Mouse (Mus musculus): ENCODE results near the gene Echs1. TPM values are rescaled to one million over a fixed set of nuclear protein-coding genes. Genes with fewer than 3 reads are reported as not detected.

The Echs1 gene
- 136 and 137 TPM in 2 replicates for polyA plus RNA-seq (2016; fragmentation: Nextera tagmentation; extraction: Ambion mirVana)

DNA sequence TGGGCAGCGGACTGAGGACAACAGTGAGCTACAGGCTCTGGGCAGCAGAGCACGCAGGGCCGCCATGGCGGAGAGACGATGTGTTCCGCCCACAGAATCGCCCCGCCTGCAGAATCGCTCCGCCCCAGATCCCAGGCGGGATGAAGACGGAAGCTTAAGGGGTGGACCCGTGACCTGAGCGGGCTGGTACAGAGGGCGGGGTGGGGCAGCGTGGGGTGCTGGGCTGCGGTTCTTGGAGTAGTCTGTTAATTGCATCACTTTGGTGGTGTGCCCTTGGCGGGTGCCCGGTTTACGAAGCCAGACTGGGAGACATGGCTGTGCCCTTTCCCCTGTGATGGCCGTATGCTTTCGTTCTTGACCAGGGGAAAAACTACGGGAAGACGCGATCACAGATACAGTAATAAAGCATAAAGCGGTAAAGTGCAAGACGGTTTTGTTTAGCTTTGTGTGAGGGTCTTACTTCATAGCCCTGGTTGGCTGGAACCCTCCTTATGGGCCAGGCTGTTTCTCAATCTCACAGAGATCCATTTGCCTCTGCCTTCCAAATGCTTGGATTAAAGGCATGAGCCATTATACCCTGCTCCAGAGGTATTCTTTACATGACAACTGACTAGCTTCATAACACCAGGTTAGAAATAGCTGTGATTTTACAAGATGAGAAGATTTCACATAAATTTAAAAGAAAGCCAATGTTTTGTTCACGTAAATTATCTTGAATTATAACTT, at the start of gene Echs1:
Gene Echs1, minus strand, starts transcription at position 148 of the 726 bp plus-strand sequence.
- ATAC-seq (ENCODE audit: low FRiP score) = peak; percentile 96
- Histone ChIP-seq H3K9ac (peak within 1 kb of the TSS; percentile 84), H3K36me3 (replicated peaks) (peaks cover 15% of the 10 kb centered on the region), H3K9me3 (no peaks in the 10 kb centered on the region), H3K4me3 (replicated peaks) (peak within 1 kb of the TSS; percentile 78), H3K4me2 (peak within 1 kb of the TSS; percentile 85), H3K27me3 (no peaks in the 10 kb centered on the region), H3K4me1 (peaks cover 4% of the 10 kb centered on the region; the same call in 1 of the 2 replicates), H3K27ac (peak within 1 kb of the TSS; percentile 65)
- 5% methylated on average over 28 of the region's 28 CpGs for WGBS

DNA sequence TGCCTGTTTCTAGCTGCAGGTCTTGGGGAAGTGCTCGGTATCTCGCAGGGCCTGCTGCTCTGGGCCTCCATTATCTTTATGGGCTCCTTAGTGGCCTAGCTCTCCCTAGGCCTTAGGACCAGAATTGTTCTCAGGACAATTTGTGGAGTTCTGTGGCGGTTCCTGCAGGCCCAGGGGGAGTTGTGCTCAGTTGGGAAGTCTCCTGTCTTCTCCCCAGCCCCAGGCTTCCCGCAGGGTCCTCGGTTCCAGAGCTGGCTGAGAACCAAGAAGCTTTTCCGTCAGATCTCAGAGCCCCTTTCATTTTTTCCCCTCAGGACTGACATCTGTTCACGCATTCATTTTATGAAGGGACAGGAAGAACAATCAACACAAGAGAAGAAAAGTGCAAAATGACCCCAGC, 48.4 kb upstream of the Echs1 start, which contains the start of gene Olfr522:
Gene Olfr522, minus strand, starts transcription at position 101 of the 400 bp plus-strand sequence.
- WGBS = 78% methylated on average over 7 of the region's 7 CpGs
- H3K9ac ChIP-seq = no peak within 1 kb of the TSS
- no peak within 1 kb of the TSS for H3K4me2 ChIP-seq
- no peaks in the 10 kb centered on the region for H3K4me1 ChIP-seq
- H3K9me3 ChIP-seq = no peaks in the 10 kb centered on the region
- no peaks in the 10 kb centered on the region for H3K27me3 ChIP-seq
- no peaks in the 10 kb centered on the region for H3K36me3 ChIP-seq (replicated peaks)
- H3K27ac ChIP-seq = no peak within 1 kb of the TSS
- H3K4me3 ChIP-seq (replicated peaks) = no peak within 1 kb of the TSS
- ATAC-seq (ENCODE audit: low FRiP score) = no peak

DNA sequence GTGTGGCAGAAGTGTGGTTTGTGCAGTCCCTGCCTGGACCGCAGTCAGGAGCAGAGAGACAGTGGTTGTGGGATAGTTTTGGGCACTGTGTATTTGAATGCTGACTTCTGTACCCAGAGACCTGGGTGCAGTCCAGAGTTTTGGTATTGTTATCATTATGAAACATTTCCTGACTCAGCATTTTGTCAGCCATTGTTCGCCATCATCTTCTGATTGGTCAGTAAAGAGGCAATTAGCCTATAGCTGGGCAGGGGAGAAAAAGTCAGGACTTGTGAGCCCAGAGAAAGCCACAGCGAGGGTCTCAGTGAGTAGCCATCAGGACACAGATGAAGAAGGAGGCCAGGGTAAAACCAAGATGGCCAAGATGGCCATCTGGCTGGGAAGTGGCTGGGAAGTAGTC, 44.1 kb upstream of the Echs1 start:
- no peaks in the 10 kb centered on the region for H3K36me3 ChIP-seq (replicated peaks)
- no peak overlapping the region for H3K9ac ChIP-seq
- peaks cover 19% of the 10 kb centered on the region; the same call in 1 of the 2 replicates for H3K27me3 ChIP-seq
- no peak for ATAC-seq (ENCODE audit: low FRiP score)
- H3K9me3 ChIP-seq = no peaks in the 10 kb centered on the region
- H3K4me3 ChIP-seq (replicated peaks) = no peak overlapping the region
- 86% methylated on average over 3 of the region's 3 CpGs for WGBS
- no peak overlapping the region for H3K4me2 ChIP-seq
- no peaks in the 10 kb centered on the region for H3K4me1 ChIP-seq
- no peak overlapping the region for H3K27ac ChIP-seq

DNA sequence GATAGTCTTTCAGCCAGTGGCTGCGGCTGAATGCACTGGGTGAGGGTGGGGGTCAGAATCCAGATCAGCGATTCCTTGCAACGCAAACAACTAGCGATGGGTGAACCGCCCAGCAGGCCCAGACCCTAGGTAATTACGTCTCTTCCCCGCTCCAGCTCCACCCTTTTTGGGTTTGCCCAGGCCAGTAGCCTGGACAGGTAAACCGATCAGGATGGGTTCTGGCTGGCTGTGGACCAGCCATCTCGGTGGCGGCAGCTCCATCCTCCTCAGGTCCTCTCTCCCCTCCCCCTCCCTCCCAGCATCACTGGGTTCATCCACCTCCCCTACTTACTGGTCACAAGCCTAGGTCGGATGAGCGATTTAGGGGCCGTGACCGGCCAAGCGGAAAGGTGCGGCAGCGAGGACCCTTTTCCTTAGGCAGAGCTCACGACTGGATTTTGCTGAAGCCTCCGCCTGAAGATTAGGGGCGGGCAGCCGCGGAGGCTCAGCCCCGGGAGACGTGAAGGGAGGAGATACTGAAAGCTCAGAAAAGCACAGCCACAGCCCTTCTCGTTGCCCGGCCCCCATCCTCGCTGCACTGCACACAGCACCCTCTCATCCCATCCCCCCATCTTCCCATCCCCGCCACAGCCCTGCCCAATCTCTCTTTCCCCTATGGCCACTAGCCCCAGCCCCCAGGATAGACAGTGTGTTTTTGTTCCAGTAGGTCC, 38.1 kb upstream of the Echs1 start, which contains the start of gene Sprn:
Gene Sprn, minus strand, starts transcription at position 660 of the 710 bp plus-strand sequence.
- peak within 1 kb of the TSS; percentile 53 for H3K9ac ChIP-seq
- peak within 1 kb of the TSS; percentile 37 for H3K4me3 ChIP-seq (replicated peaks)
- peak within 1 kb of the TSS; percentile 55 for H3K4me2 ChIP-seq
- H3K27ac ChIP-seq = no peak within 1 kb of the TSS
- H3K36me3 ChIP-seq (replicated peaks) = 0 out of 2 replicates have a peak, but pooled peaks cover 4% of the 10 kb centered on the region
- 4% methylated on average over 28 of the region's 28 CpGs for whole genome bisulfite sequencing
- H3K4me1 ChIP-seq = peaks cover 20% of the 10 kb centered on the region
- no peaks in the 10 kb centered on the region for H3K9me3 ChIP-seq
- H3K27me3 ChIP-seq = peaks cover 53% of the 10 kb centered on the region
- ATAC-seq (ENCODE audit: low FRiP score) = peak; percentile 61

DNA sequence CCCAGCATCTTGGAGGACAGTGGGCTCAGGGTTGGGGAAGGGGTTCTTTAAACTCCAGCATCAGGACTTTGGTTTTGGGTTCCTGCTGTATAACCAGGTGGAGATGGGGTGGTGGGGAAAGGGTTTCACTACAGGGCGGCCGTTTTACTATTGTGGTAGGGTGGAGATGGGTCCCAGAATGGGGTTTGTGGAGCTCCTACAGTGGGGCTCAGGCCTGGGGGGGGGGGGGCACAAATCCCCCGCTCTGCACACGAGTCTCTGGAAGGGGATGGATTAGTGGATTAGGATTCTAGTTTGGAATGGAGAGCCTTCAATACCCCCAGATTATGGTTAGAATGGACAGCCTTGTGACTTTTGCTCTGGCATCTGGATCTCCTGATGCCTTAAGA, 37.5 kb upstream of the Echs1 start:
- WGBS = 20% methylated on average over 4 of the region's 4 CpGs
- H3K4me3 ChIP-seq (replicated peaks) = peak overlapping the region; percentile 37; the same call in 1 of the 2 replicates
- peaks cover 50% of the 10 kb centered on the region for H3K27me3 ChIP-seq
- peak overlapping the region; percentile 26; the same call in 1 of the 2 replicates for H3K9ac ChIP-seq
- 0 out of 2 replicates have a peak, but pooled peaks cover 4% of the 10 kb centered on the region for H3K36me3 ChIP-seq (replicated peaks)
- no peak overlapping the region for H3K27ac ChIP-seq
- ATAC-seq (ENCODE audit: low FRiP score) = peak; percentile 42; the same call in 1 of the 2 replicates
- H3K4me2 ChIP-seq = peak overlapping the region; percentile 55
- H3K9me3 ChIP-seq = no peaks in the 10 kb centered on the region
- peaks cover 20% of the 10 kb centered on the region for H3K4me1 ChIP-seq

DNA sequence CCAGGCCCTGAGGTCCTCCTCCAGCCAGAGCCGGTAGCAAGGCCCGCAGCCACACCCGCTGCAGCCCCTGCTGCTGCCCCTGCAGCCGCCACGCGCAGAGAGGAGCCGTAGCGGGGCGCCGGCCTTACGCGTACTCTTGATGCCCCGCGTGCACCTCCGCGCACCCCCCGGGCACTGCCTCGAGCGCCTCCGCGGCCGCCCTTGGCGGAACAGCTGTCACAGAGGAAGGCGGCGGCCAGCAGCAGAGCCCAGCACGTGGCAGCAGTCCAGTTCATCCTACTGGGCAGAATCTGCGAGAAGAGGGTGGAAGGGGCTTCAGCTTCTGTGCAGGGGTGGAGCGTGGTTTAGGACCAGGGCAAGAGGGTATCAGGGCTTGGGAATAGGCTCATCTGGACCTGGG, 37.1 kb upstream of the Echs1 start:
- H3K27ac ChIP-seq = no peak overlapping the region
- peak overlapping the region; percentile 26; the same call in 1 of the 2 replicates for H3K9ac ChIP-seq
- no peaks in the 10 kb centered on the region for H3K9me3 ChIP-seq
- peak overlapping the region; percentile 25; the same call in 1 of the 2 replicates for H3K4me3 ChIP-seq (replicated peaks)
- H3K27me3 ChIP-seq = peaks cover 47% of the 10 kb centered on the region
- WGBS = 8% methylated on average over 28 of the region's 28 CpGs
- peaks cover 20% of the 10 kb centered on the region for H3K4me1 ChIP-seq
- H3K4me2 ChIP-seq = peak overlapping the region; percentile 55
- 0 out of 2 replicates have a peak, but pooled peaks cover 4% of the 10 kb centered on the region for H3K36me3 ChIP-seq (replicated peaks)
- ATAC-seq (ENCODE audit: low FRiP score) = peak; percentile 9; the same call in 1 of the 2 replicates

- Histone ChIP-seq H3K4me1 (no peaks in the 10 kb centered on the region), H3K27me3 (no peaks in the 10 kb centered on the region), H3K4me3 (replicated peaks) (no peak overlapping the region), H3K9ac (no peak overlapping the region), H3K4me2 (no peak overlapping the region), H3K9me3 (no peaks in the 10 kb centered on the region), H3K27ac (no peak overlapping the region), H3K36me3 (replicated peaks) (no peaks in the 10 kb centered on the region; the same call in none of the 2 replicates)
- ATAC-seq (ENCODE audit: low FRiP score) = no peak
- 84% methylated on average over 4 of the region's 4 CpGs for WGBS
Measured at GRCm38 (mm10) chr7:140144550-140144949, 28.3 kb upstream of the Echs1 start.

- ATAC-seq (ENCODE audit: low FRiP score) = no peak; the same call in 1 of the 2 replicates
- Histone ChIP-seq H3K4me3 (replicated peaks) (no peak overlapping the region), H3K27me3 (no peaks in the 10 kb centered on the region), H3K27ac (no peak overlapping the region), H3K4me2 (no peak overlapping the region), H3K36me3 (replicated peaks) (no peaks in the 10 kb centered on the region; the same call in 1 of the 2 replicates), H3K4me1 (peaks cover 7% of the 10 kb centered on the region), H3K9ac (no peak overlapping the region), H3K9me3 (no peaks in the 10 kb centered on the region)
- WGBS = 5% methylated on average over 14 of the region's 14 CpGs
Measured at GRCm38 (mm10) chr7:140141350-140141749, 25.1 kb upstream of the Echs1 start.

DNA sequence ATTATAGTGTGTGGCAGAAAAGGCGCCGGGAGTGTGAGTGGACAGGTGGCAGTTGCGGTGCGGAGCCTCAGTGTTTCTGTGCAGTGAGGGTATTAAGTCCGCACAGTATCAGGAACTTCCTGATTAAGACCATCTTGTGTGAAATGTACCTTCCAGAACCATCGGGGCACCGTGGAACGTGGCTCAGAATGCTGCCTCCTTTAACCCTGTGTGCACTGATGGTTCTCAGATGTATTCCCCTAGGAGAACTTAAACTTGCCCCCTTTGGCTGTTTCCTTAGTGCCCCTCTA, 21.7 kb upstream of the Echs1 start:
- Histone ChIP-seq H3K27ac (0 out of 2 replicates have a peak overlapping the region, but pooled peaks have one; percentile 63), H3K4me1 (peaks cover 7% of the 10 kb centered on the region)
- WGBS = 2% methylated on average over 8 of the region's 8 CpGs

GRCm38 (mm10) chr7:140137135-140138020, 21.1 kb upstream of the Echs1 start, which contains the start of gene Mtg1:
TSS of gene Mtg1 (plus strand) at chr7:140137564.
- 2% methylated on average over 39 of the region's 39 CpGs for WGBS
- Histone ChIP-seq H3K9me3 (no peaks in the 10 kb centered on the region), H3K36me3 (replicated peaks) (no peaks in the 10 kb centered on the region), H3K27ac (peak within 1 kb of the TSS; percentile 63), H3K9ac (peak within 1 kb of the TSS; percentile 84), H3K4me2 (peak within 1 kb of the TSS; percentile 89), H3K4me3 (replicated peaks) (peak within 1 kb of the TSS; percentile 68), H3K4me1 (peaks cover 7% of the 10 kb centered on the region), H3K27me3 (no peaks in the 10 kb centered on the region)
- peak; percentile 98 for ATAC-seq (ENCODE audit: low FRiP score)

More for the DNA sequence above, 21.7 kb upstream of the Echs1 start:
- no peaks in the 10 kb centered on the region for H3K9me3 ChIP-seq
- peak overlapping the region; percentile 89 for H3K4me2 ChIP-seq
- no peaks in the 10 kb centered on the region for H3K27me3 ChIP-seq
- H3K9ac ChIP-seq = peak overlapping the region; percentile 84
- H3K36me3 ChIP-seq (replicated peaks) = no peaks in the 10 kb centered on the region
- no peak for ATAC-seq (ENCODE audit: low FRiP score)
- H3K4me3 ChIP-seq (replicated peaks) = peak overlapping the region; percentile 68

DNA sequence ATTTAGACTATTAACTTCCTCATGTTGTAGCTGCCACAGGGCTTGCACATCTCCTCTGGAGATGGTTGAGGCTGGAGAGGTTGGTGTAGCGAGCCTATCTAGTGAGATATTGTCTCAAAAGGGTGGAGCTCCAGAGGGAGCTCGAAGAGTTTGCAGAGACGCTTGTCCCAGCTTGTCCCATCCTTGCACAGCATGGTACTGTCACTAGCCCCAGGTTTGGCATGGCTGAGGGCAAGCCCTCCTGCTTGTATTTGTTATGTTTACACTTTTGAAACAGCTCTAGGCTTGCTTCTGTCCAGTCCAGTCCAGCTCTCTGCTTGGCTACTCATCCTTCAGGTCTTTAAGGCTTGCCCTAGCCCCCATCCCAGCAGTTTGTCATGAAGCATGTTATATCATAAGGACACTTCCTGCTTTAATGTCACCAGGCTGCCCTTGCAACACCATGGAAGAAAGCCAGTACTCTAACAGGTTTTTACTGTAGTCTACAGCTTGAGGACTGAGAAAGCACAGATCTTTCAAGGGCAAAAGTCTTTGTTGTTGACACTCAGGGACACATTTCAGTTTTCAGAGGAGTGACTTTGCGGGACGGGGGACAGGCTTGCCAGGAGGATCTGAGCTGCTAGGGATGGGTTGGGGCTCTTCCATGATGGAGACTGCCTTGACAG, 19.0 kb upstream of the Echs1 start:
- no peak overlapping the region for H3K27ac ChIP-seq
- H3K4me1 ChIP-seq = peaks cover 7% of the 10 kb centered on the region
- 94% methylated on average over 5 of the region's 5 CpGs for WGBS
- no peak for ATAC-seq (ENCODE audit: low FRiP score)
- no peak overlapping the region for H3K9ac ChIP-seq
- H3K4me3 ChIP-seq (replicated peaks) = no peak overlapping the region
- H3K9me3 ChIP-seq = no peaks in the 10 kb centered on the region
- H3K4me2 ChIP-seq = no peak overlapping the region
- no peaks in the 10 kb centered on the region for H3K27me3 ChIP-seq
- H3K36me3 ChIP-seq (replicated peaks) = peaks cover under 1% of the 10 kb centered on the region; the same call in 1 of the 2 replicates

Measured in forebrain, embryonic 12.5 days (tissue).